Mouse (Mus musculus): ENCODE data around the gene Hydin. TPM values are rescaled to one million over a fixed set of nuclear protein-coding genes. Genes with fewer than 3 reads are reported as not detected.
"Not testable (repeated sequence)": the region's sequence is repeated elsewhere in the genome, so short reads cannot be mapped to it uniquely, and the experiment has no call there.

Hydin gene
- total RNA-seq, 2 experiments from 2014 or later: 0.30 to 0.58 TPM

- no peak for DNase-seq (ENCODE audit: low spot score in 2 of 2)
Measured at GRCm38 (mm10) chr8:110521851-110522250, 255.1 kb downstream of the Hydin start.

DNA sequence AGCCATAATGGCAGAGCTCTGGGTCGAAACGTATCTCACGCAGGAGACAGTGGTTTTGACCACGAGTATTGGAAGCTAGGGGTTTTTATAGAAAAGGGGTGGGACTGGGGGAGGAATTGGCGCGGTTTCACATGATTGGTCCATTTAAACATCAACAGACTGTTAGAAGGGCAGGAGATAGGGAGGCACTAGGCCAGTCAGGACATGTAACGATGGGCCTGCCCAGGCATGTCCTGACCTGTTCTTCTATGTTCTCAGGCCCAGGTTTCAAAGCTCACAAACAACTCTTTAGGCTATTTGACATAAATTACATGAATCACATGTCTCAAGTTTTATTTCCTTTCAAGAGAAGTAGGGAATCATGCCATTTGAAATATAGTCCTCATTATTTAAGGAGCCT lies 255.7 kb downstream of the Hydin start:
- DNase-seq (ENCODE audit: low spot score in 2 of 2): not testable (repeated sequence)

- DNase-seq (ENCODE audit: low spot score in 2 of 2): no peak
Measured at GRCm38 (mm10) chr8:110522985-110523384, 256.2 kb downstream of the Hydin start.

- no peak for DNase-seq (ENCODE audit: low spot score in 2 of 2)
Measured at GRCm38 (mm10) chr8:110525229-110525628, 258.5 kb downstream of the Hydin start.

DNA sequence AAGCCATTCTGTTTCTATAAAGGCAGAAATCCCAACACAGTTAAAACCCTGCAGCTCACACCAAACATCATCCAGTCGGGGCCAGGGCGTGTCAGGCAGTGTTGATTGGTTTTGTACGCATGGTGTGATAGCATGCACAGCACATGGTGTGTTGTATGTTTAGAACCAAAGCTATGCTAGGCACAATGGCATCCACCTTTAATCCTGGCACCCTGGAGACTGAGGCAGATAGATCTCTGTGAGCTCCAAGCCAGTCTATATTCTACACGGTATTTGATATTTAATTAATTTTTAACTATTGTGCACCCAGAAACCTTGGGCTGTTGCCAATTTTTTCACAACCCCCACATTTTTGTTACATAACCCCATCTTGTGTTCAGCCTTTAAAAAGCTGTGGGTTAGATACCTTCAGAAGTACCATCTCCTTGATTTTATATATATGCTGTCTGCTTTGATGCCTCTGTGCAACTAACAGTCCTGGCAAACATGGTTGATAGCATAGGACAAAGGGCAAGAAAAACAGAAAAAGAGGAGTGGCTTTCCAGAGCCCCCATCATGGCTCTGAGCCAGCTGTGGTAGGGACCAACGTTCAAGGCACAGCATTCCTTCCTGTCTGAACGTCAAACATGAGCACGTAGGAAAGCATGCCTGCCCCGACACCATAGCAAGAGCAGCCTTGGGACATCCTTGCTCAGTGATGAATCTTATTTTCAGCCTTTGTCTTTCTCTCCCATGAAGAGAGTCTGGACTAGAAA lies 263.4 kb downstream of the Hydin start:
- no peak for DNase-seq (ENCODE audit: low spot score in 2 of 2)

DNA sequence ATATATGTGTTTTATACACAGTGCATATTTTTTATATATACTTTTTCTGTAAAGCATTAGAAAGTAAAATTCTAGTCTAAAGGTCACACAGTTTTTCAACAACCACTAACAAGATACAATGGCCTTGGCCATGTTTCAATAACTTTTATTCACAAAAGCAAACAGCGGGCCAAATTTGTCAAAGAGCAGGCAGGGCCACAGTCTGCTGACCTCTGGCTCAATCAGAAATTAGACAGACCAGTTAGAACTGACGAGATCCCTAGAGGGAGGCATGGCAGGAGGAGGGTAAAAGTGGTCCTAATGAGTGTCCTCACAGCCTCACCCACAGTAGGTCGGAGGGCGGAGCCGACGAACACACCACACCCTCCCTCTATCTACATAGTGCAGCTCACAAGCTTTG lies 267.0 kb downstream of the Hydin start:
- DNase-seq (ENCODE audit: low spot score in 2 of 2): no peak

- DNase-seq (ENCODE audit: low spot score in 2 of 2): no peak
Measured at GRCm38 (mm10) chr8:110537849-110538248, 271.1 kb downstream of the Hydin start.

DNA sequence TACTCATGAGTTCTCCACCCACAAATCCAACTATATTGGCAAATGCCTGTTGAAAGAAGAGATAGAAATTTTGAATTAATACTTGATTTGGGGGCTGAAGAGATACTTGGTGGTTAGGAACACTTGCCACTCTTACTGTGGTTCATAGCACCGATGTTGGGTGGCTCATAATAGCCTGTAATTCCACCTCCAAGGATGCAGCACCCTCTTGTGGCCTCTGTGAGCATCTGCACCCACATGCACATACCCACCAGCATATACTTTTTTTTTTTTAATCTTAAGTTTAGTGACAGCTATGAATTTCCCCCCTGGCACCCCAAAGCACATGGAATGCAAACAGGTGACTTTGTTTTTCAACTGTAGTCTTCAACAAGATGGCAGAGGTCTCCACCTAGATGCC lies 283.6 kb downstream of the Hydin start:
- DNase-seq (ENCODE audit: low spot score in 2 of 2): no peak

- not testable (repeated sequence) for DNase-seq (ENCODE audit: low spot score in 2 of 2)
Measured at GRCm38 (mm10) chr8:110552111-110552510, 285.3 kb downstream of the Hydin start.

DNA sequence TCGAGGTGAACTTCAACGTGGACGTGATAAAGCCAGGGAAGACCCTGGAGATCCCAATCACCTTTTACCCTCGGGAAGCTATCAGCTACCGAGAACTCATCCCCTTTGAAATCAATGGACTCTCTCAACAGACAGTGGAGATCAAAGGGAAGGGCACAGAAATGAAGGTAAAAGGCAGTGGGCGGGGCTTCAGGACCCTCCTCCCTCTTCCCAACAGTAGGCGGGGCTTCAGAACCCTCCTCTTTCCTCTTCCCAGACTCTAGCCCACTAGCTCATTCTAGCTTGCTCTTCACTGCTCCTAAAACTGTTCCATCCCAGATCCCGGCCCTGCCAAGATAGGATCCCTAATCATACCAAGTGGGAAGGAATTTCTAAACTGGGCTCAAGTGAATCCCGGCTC lies 325.9 kb downstream of the Hydin start:
- DNase-seq (ENCODE audit: low spot score in 2 of 2): no peak

DNA sequence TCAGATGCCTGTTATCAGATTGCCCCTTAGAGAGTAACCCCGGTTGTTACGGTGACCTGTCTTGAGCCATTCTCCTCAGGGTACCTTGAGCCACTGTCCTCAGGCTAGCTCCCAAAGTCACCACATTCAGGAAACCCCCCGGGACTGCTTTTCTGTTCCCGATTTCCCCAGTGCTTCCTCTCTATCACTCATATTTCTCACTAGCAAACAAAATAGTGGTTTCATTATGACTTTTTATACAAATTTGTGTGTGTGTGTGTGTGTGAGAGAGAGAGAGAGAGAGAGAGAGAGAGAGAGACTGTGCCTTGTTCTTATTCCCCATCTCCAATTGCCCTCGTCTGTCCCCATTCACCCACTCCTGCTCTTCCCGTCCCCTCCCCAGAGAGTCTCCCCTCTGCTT lies 327.4 kb downstream of the Hydin start:
- no peak for DNase-seq (ENCODE audit: low spot score in 2 of 2)

- DNase-seq (ENCODE audit: low spot score in 2 of 2): peak; percentile 45 to 48
Measured at GRCm38 (mm10) chr8:110604556-110604955, 337.8 kb downstream of the Hydin start.

DNA sequence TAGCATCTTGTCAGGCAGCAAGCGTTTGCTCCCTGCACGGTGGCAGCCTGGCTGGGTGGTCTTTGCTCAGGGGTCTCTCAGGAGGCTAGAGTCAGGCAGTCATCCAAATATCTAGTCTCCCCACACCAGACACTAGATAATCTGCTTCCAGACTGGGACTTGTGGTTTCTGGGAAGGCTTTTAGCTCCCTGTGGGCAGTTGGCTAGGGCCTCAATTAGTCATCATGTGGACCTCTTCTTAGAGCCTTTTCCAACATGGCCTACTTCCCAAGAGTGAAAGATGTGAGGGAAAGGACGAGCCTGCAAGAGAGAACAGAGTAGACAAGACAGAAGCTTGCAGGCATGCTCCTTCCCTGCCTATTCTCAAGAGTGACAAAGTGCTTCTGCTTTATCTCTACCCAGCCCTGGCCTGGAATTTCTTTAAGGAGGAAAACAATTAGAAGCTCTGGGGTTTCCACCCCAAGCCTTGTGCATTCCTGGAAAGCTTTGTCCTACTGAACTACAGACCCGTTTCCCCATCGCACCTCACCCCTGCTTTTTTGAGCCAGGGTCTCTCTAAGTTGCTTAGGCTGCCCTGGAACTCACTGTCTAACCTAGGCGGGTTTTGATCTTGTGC lies 338.7 kb downstream of the Hydin start:
- DNase-seq (ENCODE audit: low spot score in 2 of 2): no peak

GRCm38 (mm10) chr8:110615730-110616129 lies 349.0 kb downstream of the Hydin start:
- no peak for DNase-seq (ENCODE audit: low spot score in 2 of 2)

DNA sequence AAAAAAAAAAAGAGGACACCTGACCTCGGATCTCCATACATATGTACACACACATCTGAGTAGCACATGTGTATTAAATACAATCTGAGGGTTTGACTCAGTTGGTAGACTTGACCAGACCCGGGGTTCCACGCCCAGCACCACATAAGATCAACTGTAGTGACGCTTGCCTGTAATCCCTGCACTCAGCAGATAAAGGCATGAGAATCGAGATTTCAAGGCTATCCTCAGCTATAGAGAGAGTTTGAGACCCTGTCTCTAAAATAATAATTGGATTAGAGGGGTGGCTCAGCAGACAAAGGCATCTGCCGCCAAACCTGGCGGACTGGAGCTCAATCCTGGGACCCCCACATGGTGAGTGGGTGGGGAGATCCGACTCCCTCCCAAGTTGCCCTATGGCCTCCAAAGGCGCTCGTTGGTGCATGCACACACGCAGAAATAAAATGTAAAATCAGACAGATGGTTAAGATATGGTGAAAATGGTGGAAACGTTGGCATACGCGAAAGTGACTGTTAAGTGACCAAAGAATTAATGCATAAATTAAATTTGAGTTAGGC lies 351.1 kb downstream of the Hydin start:
- no peak for DNase-seq (ENCODE audit: low spot score in 2 of 2)

GRCm38 (mm10) chr8:110618391-110619207 lies 351.8 kb downstream of the Hydin start, which contains the start of gene Vac14:
TSS of gene Vac14 (plus strand) at chr8:110618585.
- peak; percentile 98 for DNase-seq (ENCODE audit: low spot score in 2 of 2)

DNA sequence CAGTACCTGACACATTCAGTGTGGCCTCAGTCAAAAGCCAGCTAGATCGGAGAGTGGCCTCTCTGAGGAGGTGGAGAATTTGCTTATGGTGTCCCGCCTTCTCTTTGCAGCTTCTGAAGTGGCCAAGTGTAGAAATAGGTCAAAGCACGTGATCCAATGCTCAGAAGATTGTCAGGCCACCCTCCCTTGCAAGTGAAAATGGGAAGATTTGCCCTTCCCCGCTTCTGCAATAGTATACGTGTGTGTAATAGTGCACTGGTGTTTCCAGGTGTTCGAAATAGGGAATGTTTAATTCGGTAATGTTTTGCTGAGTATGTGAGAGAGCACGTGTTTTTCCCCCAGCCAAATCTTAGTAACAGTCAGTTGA lies 352.4 kb downstream of the Hydin start:
- peak in 1 of 2 experiments; percentile 14 for DNase-seq (ENCODE audit: low spot score in 2 of 2)

- DNase-seq (ENCODE audit: low spot score in 2 of 2): no peak
Measured at GRCm38 (mm10) chr8:110619919-110620318, 353.1 kb downstream of the Hydin start.

GRCm38 (mm10) chr8:110626431-110626830 lies 359.7 kb downstream of the Hydin start:
- DNase-seq (ENCODE audit: low spot score in 2 of 2): no peak

- peak in 1 of 2 experiments; percentile 59 for DNase-seq (ENCODE audit: low spot score in 2 of 2)
Measured at GRCm38 (mm10) chr8:110629245-110630063, 362.7 kb downstream of the Hydin start.

DNA sequence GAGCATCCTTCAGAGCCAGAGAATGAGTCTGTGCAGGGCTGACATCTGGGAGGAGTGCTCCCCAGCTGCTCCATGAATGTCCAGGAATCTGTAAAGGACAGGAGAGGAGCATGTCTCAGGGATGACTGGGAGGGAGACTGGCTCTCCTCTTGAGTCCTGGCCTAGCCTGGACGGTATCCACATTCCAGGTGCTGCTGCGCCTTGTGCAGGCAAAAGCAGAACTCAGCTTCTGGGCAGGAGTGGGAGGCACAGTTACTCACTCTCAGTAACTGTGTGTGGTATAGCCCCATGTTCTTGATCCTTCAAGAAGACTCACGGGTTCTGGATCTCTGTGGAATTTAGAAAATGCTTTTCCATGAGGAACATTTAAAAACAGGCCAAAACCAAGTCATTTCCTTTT lies 363.3 kb downstream of the Hydin start:
- DNase-seq (ENCODE audit: low spot score in 2 of 2): no peak

Data from left cerebral cortex, adult 18-20 months (tissue).